Mouse (Mus musculus) intestine, postnatal 0 days (tissue): ENCODE results near the gene Gskip. TPM values are rescaled to one million over a fixed set of nuclear protein-coding genes. Genes with fewer than 3 reads are reported as not detected.

Experiments used
- ATAC-seq: fragments of 200-750 bp; cut with Nextera tagmentation; 2 replicates; pipeline ENCODE4 v1.8.0; 2017; ENCODE audit warnings: mild to moderate bottlenecking, moderate TSS enrichment, moderate library complexity
- H3K27ac ChIP-seq: fragments of 300-500 bp; sonication (generic); 2 replicates; pipeline ENCODE4 v1.5.1; 2014; ENCODE audit warnings: mild to moderate bottlenecking, low read depth, low read length, moderate library complexity
- H3K27me3 ChIP-seq: fragments of 300-500 bp; sonication (generic); replicated peaks from 2 replicates; pipeline ENCODE4 v1.6.1; 2014; ENCODE audit warnings: low read length, mixed read lengths; ENCODE audit not compliant: control insufficient read depth, insufficient read depth
- H3K36me3 ChIP-seq: fragments of 300-500 bp; sonication (generic); 2 replicates; pipeline ENCODE4 v1.6.1; 2014; ENCODE audit warnings: mild to moderate bottlenecking, moderate library complexity; ENCODE audit not compliant: control insufficient read depth, insufficient read depth
- H3K4me1 ChIP-seq: fragments of 300-500 bp; sonication (generic); replicated peaks from 2 replicates; pipeline ENCODE4 v1.6.1; 2014; ENCODE audit warnings: antibody characterized with exemption, low read length, mixed read lengths; ENCODE audit not compliant: control insufficient read depth, insufficient read depth
- H3K4me2 ChIP-seq: fragments of 300-500 bp; sonication (generic); replicated peaks from 2 replicates; pipeline ENCODE4 v1.6.1; 2014; ENCODE audit warnings: low read depth, mild to moderate bottlenecking, moderate library complexity
- H3K4me3 ChIP-seq: fragments of 300-500 bp; sonication (generic); 2 replicates; pipeline ENCODE4 v1.5.1; 2014; ENCODE audit warnings: low read depth, low read length
- H3K9ac ChIP-seq: fragments of 300-500 bp; sonication (generic); 2 replicates; pipeline ENCODE4 v1.6.1; 2014; ENCODE audit warnings: mild to moderate bottlenecking, low read depth, low read length
- H3K9me3 ChIP-seq: fragments of 300-500 bp; sonication (generic); 2 replicates; pipeline ENCODE4 v1.6.1; 2016; ENCODE audit warnings: mixed run types; ENCODE audit not compliant: control insufficient read depth
- CTCF ChIP-seq: sonication (generic); IDR thresholded peaks from 2 replicates; pipeline ENCODE4 v1.5.1; 2016; ENCODE audit warnings: low read depth, mild to moderate bottlenecking, control low read depth, antibody characterized with exemption, moderate library complexity
- WGBS: fragments of 180-500 bp; shearing (Covaris S2); extraction: QIAGEN DNeasy Blood & Tissue Kit; methylation state at CpG from one replicate; pipeline ENCODE4 v1.1.7; 2014; 5-methylcytosine and 5-hydroxymethylcytosine counted together
- polyA plus RNA-seq: library from polyadenylated mRNA; unstranded; fragments of >200 nt; fragmentation: Nextera tagmentation; extraction: Ambion mirVana; gene quantifications from 2 replicates; pipeline ENCODE4 v1.2.1, GENCODE M21; 2015

Gskip gene
- polyA plus RNA-seq, 1 experiment from 2014 or later: 35.6 TPM

GRCm38 (mm10) chr12:105689435-105689834, 4.8 kb downstream of the Gskip start:
- Histone ChIP-seq H3K27ac (no peak overlapping the region), H3K9ac (no peak overlapping the region), H3K36me3 (no peaks in the 10 kb centered on the region; the same call in 1 of the 2 replicates), H3K4me3 (no peak overlapping the region), H3K9me3 (no peaks in the 10 kb centered on the region), H3K27me3 (no peaks in the 10 kb centered on the region), H3K4me2 (no peak overlapping the region), H3K4me1 (0 out of 2 replicates have a peak, but pooled peaks cover 3% of the 10 kb centered on the region)
- ATAC-seq: no peak
- no peak for TF ChIP-seq CTCF
- 79% methylated on average over 13 of the region's 13 CpGs for WGBS

- Histone ChIP-seq H3K27me3 (no peaks in the 10 kb centered on the region), H3K9me3 (no peaks in the 10 kb centered on the region), H3K9ac (no peak overlapping the region), H3K27ac (no peak overlapping the region), H3K4me1 (no peaks in the 10 kb centered on the region), H3K4me2 (no peak overlapping the region), H3K36me3 (peaks cover 2% of the 10 kb centered on the region; the same call in 1 of the 2 replicates), H3K4me3 (no peak overlapping the region)
- WGBS: 100% methylated on average over 2 of the region's 2 CpGs
- no peak for ATAC-seq
- no peak for TF ChIP-seq CTCF
These were observed 9.4 kb downstream of the Gskip start for GRCm38 (mm10) chr12:105694021-105694420.

- Histone ChIP-seq H3K27ac (no peak overlapping the region), H3K9me3 (no peaks in the 10 kb centered on the region), H3K4me3 (no peak overlapping the region), H3K4me1 (no peaks in the 10 kb centered on the region), H3K4me2 (no peak overlapping the region), H3K9ac (no peak overlapping the region), H3K27me3 (no peaks in the 10 kb centered on the region), H3K36me3 (peaks cover 13% of the 10 kb centered on the region)
- ATAC-seq: no peak
- no peak for TF ChIP-seq CTCF
- 82% methylated on average over 7 of the region's 7 CpGs for WGBS
These were observed 11.2 kb downstream of the Gskip start for GRCm38 (mm10) chr12:105695848-105696247.

GRCm38 (mm10) chr12:105697104-105697780, 12.6 kb downstream of the Gskip start:
- no peaks in the 10 kb centered on the region for H3K27me3 ChIP-seq
- peaks cover 22% of the 10 kb centered on the region for H3K36me3 ChIP-seq
- no peak overlapping the region for H3K4me3 ChIP-seq
- no peak overlapping the region for H3K9ac ChIP-seq
- H3K27ac ChIP-seq: no peak overlapping the region
- no peak for ATAC-seq
- TF ChIP-seq CTCF: no peak
- 93% methylated on average over 8 of the region's 8 CpGs for WGBS
- H3K4me1 ChIP-seq: no peaks in the 10 kb centered on the region
- no peaks in the 10 kb centered on the region for H3K9me3 ChIP-seq
- no peak overlapping the region for H3K4me2 ChIP-seq

- Histone ChIP-seq H3K27me3 (no peaks in the 10 kb centered on the region), H3K4me3 (no peak overlapping the region), H3K9me3 (no peaks in the 10 kb centered on the region), H3K4me1 (peaks cover 3% of the 10 kb centered on the region), H3K36me3 (peaks cover 22% of the 10 kb centered on the region), H3K4me2 (no peak overlapping the region), H3K27ac (no peak overlapping the region), H3K9ac (no peak overlapping the region)
- no peak for ATAC-seq
- 93% methylated on average over 12 of the region's 12 CpGs for WGBS
- no peak for TF ChIP-seq CTCF
These were observed 15.8 kb downstream of the Gskip start for GRCm38 (mm10) chr12:105700433-105700832.

GRCm38 (mm10) chr12:105705799-105706487, 21.3 kb downstream of the Gskip start, which contains the start of gene Ak7:
Ak7 (plus strand) TSS chr12:105705976.
- peak; percentile 91 for ATAC-seq
- Histone ChIP-seq H3K27me3 (no peaks in the 10 kb centered on the region), H3K27ac (no peak within 1 kb of the TSS), H3K4me1 (peaks cover 6% of the 10 kb centered on the region), H3K9ac (no peak within 1 kb of the TSS), H3K4me2 (peak within 1 kb of the TSS; percentile 49), H3K9me3 (no peaks in the 10 kb centered on the region), H3K36me3 (peaks cover 7% of the 10 kb centered on the region), H3K4me3 (no peak within 1 kb of the TSS)
- TF ChIP-seq CTCF: no peak
- WGBS: 10% methylated on average over 22 of the region's 22 CpGs
